Mouse (Mus musculus): ENCODE data around the gene Hilpda.

The Hilpda gene

DNA sequence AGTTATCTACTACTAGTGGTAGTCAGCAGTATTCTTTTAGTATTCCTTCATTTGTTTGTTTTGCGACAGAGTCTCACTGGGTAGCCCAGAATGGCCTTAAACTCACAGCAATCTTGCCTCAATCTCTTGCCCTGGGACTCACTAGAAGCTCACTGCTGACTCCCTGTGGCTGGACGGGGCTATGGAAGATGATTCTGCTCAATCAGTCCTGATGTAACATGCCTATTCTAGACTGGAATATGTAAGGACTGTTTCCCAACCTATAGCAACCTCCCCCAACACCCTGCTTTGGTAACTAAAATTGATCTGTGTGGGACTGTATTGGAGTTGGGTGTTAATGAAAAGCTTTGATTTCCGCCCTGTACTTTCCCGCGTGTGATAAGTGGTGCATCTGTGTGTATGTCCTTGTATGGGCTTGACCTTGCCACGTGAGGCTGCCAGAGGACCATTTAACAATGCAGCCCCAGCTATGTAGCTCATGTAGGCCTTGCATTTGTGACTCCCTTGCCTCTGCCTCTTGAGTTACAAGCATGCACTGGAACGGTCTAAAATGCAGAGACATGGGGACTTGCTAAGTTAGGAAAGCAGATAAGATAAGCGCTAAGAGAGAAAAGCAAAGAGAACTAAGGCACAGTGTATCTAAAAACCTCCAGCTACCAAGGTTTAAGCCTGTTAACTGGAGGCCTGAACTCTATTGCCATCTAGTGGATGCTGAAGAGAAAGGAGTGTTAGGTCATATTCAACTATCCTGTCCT, 6.4 kb downstream of the Hilpda start:
- peak; percentile 44 to 57 for DNase-seq (ENCODE audit: low spot score in 2 of 2)

DNA sequence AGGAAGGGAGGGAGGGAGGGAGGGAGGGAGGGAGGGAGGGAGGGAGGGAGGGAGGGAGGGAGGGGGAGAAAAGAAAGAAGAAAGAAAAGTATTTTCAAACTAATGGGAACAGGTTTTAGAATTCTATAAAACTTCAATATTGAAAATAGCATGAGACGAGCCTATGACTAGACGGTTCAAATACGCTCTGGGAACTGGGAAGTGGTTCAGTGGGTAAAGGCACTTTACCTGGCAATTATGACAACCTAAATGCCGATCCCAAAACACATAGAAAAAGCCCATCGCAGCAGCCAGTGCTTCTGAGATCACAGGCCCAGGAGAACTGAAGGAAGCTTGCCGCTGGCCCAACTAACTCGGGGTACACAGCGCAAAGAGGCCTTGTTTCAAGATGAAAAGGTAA, 7.0 kb downstream of the Hilpda start, which contains the start of gene Fam71f2:
Fam71f2 (plus strand) TSS at position 301 of the 400 bp plus-strand sequence.
- DNase-seq (ENCODE audit: low spot score in 2 of 2): no peak

DNA sequence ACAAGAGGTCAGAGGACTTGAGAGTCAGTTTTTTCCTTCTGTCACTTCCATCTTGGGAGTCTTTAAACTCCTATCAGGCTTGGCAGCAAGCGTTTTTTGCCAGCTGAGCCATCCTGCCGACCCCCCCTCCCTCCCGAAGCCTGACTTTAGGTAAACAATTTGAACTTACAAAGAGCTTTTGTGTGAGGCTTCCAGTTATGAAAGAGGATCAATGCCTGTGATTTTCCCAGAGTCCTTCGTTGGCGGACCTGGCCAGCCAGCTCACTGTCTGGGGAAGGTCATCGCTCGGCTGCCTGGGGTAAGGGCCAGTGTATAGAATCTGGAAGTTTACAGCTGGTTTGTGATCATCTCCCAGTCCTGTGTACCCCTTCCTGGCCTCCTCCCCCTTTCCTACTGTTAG, 8.4 kb downstream of the Hilpda start:
- no peak for DNase-seq (ENCODE audit: low spot score in 2 of 2)

DNA sequence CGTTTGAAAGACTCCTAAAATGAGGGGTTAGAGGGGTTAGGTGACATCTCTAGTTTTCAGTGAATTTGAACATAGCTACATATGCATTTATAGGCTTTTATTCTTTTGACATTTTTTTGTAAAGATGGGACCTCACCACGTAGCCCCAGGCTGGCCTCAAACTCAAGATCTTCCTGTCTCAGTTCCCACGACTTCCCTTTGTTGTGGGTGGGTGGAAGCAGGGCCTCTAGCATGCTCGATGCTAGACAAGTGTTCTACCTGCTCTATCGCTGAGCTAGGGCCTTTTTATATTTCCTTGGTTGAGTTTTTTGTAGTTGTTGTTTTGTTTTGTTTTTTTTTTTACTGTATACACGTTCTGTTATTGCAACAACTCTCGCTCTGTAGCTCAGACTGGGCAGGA, 14.6 kb downstream of the Hilpda start:
- DNase-seq (ENCODE audit: low spot score in 2 of 2): no peak

DNA sequence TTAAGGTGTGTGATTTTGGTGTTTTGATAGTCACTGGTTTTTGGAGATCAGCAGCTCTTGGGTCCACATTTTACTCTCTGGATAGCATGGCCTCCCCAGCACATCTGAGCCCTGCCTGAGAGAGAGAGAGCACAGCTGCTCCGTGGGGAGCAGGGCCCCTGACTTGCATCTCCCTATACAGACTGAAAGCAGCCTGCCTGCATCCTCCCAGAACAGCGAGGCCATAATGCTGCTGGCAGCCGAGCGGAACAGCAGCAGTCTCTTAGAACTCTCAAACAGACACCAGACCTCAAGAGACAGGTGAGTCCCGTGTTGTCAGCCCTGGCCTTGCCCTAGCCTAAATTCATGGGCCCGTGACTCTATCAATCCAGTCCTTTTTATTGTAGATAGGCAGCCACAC, 15.2 kb downstream of the Hilpda start:
- no peak for DNase-seq (ENCODE audit: low spot score in 2 of 2)

DNA sequence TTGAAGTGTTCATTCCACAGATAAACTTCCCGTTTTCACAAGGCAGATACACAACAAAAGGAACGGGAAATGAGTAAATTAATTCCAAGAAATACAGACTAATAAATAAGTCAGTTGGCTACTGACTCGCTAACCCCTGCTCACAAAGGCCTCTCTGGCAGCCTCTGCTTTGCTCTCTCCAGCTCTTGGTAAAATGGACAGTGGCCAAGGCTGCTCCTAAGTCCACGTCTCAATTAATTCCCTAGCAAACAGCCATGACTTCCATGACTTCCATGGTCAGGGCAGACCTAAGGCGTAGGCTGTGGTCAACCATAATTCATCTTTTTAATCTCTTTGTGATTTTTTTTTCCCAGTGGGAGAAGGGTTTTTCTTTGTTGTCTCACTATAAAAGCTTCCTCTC, 15.7 kb downstream of the Hilpda start:
- peak in 1 of 2 experiments; percentile 35 for DNase-seq (ENCODE audit: low spot score in 2 of 2)

DNA sequence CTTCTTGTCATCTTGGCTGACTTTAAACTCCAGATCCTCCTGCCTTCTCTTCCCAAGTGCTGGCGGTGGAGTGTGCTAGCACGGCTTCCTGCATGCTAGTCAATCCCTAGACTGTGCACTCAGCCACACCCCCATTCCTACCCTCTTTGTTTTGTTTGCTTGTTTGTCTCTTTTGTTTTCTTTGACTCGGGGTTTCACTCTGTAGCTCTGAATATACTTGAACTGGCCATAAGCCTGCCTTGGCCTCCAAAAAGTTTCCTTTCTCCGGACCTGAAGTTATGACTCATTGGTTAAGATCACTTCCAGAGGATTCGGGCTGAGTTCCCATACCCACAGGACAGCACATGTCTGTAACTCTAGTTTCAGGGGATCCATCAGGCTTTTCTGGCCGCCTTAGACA, 16.4 kb downstream of the Hilpda start:
- DNase-seq (ENCODE audit: low spot score in 2 of 2): peak in 1 of 2 experiments; percentile 17

DNA sequence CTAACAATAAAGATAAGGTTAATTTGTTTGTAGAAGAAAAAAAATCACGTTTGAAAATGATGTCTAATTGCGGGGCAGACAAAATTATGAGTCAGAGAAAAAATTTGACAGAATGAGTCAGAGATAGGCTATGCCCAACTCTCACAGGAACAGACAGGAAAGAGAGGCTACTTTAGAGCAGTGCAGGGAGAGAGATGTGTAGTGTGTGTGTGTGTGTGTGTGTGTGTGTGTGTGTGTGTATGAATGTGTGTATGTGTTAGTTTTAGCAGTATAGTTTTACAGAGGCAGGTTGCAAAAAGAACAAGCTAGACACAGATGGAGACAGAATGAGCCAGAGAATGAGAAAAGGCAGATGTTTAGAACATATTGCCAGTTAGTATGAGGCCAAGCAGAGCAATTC, 26.8 kb downstream of the Hilpda start:
- DNase-seq (ENCODE audit: low spot score in 2 of 2): no peak

DNA sequence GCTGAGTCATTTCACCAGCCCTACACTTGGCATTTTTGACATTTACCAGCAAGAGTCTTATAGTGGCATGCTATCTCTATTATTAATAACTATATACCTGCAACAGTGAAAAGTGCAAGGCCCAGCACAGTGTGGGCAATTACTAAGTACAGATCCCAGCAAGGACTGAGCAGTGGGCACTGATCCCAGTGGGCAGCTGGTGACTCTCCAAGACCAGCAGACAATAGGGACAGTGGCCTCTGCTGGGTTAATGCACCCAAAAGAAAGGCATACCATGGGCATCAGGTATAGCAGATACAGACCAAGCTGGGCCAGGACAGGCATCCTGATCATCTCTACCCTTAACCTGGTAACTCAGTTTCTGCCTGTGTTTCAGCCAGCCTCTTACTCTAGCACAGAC, 31.0 kb downstream of the Hilpda start:
- DNase-seq (ENCODE audit: low spot score in 2 of 2): no peak

DNA sequence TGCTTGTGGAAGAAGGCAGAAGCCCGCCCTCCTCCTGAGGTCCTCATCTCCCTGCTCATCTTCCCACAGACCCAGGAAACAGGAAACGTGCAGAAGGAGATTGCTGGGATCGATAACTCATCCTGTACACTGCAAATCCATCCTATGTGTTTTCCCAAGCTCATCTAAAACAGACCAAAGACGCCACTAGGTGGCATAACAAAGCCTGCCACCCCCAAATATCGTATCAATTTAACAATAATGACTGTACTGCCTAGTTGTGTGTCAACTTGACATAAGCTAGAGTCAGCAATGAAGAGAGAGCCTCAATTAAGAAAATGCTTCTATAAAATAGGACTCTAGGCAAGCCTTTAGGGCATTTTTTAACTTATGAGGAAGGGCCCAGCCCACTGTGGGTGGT, 31.4 kb downstream of the Hilpda start:
- DNase-seq (ENCODE audit: low spot score in 2 of 2): no peak

DNA sequence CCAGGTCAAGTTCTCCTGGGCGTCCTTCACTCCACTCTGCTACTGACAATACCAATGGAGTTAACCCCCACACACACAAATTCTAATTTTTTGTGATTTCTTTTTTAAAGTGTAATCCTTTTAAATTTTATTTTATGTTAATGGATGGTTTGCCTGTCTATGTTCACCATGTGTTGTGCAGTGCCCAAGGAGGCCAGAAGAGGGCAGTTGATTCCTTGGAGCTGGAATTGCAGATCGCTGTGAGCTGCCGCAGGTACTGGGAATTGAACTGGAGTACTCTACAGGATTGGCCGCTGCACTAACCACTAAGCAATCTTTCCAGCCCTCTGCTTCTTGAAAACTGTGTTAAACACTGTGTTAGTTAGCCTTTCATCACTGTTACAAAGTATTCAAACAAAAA, 33.2 kb downstream of the Hilpda start:
- no peak for DNase-seq (ENCODE audit: low spot score in 2 of 2)

DNA sequence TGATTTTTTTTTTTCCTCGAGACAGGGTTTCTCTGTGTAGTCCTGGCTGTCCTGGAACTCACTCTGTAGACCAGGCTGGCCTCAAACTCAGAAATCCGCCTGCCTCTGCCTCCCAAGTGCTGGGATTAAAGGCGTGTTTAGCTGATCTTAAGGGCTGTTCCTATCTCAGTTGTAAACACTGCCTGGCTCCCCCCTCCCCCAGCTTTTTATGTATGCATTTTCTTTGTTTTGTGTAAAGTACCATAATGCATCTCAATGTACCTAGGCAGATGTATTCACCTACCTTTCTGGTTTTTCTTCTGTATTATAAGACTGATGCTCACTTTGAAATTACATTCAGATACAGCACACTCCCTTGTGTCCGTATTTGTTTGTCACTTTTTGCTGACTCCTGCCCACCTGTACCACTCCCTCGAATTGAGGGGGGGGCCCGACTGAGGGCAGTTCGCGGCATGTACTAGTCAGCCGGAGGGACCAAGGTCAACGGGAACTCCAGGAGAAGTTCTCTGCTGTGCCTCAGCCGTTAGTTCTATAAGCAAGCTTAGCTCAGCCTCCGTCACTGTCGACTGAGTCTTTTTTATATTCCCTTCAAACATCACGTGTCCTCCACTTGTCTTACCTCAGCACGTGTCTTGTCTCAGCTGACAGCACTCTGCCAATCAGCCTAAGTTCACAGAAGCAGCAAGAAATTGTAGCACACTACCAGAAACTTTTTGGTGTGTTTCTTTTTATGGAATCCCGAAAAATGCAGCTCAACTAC, 36.7 kb downstream of the Hilpda start:
- DNase-seq (ENCODE audit: low spot score in 2 of 2): no peak

DNA sequence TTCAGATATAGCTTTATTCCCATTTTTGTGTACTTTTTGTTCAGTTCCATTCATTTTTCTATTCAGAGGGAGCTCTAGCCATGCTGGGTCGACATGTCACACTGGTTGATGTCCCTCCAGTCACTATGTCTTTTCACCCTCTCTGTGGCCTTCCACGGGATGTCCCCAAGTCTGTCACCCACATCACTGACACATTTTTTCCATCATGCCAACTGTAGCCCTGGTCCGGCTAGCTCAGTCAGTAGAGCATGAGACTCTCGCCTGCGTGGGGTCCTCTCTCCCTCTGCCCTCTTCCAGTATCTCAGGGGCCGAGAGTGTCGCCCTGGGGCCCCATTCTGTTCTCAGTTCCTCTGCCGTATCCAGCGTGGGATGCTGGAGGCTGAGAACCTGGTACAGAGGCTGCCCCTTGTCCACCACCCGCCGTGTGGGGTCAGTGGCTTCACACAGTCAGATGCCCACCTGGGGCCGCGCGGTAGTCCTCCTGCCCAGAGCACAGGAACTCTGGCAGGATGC, 41.5 kb downstream of the Hilpda start:
- no peak for DNase-seq (ENCODE audit: low spot score in 2 of 2)

DNA sequence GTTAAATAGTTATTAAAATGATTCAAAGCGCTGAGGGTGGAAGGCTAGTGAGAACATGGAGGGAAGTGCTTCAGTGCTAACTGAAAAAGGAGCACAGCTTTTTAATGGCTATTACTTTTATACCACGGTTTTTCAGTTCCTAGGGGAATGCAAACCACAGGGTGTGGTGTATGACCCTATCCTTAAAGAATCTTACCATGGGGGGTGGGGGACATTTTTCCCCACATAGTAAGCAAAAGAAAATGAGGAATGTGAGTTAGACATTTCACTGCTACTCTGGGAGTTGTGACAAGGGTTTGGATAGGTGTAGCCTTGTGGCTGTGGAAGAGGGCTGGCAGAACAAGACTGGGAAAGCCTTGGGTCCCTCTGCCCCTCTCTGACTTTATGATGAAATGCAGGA, 45.0 kb downstream of the Hilpda start:
- no peak for DNase-seq (ENCODE audit: low spot score in 2 of 2)

DNA sequence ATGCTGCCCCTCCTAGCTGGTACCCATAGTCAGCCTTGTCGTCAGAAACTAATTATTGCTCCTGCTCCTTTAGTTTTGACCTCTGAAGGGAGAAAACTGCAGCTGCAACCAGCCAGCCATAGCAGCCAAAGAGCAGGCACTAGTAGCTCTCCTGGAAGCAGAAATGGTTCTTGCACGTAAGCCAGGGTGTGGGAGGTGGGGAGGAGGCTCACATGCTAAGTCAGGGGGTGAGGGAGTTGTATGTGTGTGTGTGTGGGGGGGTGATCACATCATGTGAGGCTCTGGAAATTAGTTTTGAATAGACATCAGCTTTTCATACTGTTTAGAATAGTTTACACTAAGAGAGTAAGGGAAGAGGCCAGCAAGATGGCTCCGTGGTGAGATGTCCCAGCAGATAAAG, 45.7 kb downstream of the Hilpda start:
- no peak for DNase-seq (ENCODE audit: low spot score in 2 of 2)

DNA sequence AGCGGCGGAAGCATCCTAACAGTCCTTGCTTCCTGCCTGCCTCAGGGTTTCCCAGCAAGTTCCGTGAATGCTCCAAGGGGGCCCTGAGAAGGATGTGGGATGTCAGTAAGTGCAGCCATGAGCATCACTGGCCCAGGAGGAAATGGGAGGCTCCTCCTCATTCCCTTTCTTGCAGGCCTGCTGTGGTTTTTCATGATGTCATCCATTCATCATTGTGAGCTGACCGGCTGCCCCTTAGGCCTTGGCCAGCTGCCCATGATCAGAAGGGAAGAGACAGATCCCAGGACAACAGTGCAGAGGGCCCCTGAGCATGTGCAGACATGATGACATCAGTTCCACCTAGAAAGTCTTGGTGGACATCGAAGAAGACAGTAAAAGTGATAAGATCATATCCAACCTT, 46.6 kb downstream of the Hilpda start, which contains the start of gene Fam71f1:
Fam71f1 (plus strand) TSS at position 262 of the 400 bp plus-strand sequence.
- peak; percentile 3 to 36 for DNase-seq (ENCODE audit: low spot score in 2 of 2)

DNA sequence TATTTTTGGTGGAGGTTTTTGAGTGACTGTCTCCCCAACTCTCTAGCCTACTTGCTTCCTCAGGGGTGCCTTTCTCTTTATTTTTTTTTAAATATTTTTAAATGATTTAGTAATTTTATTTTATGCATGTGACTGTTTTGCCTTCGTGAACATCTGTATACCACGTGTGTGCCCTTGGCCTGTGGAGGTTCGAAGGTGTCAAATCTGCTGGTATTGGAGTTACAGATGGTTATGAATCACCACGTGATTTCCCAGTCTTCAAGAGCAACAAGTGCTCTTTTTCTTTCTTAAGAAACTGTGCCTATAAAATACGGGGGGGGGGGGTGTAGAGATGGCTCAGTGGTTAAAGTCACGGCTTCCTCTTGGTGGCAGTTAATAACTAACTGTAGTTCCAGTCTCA, 49.3 kb downstream of the Hilpda start:
- no peak for DNase-seq (ENCODE audit: low spot score in 2 of 2)

DNA sequence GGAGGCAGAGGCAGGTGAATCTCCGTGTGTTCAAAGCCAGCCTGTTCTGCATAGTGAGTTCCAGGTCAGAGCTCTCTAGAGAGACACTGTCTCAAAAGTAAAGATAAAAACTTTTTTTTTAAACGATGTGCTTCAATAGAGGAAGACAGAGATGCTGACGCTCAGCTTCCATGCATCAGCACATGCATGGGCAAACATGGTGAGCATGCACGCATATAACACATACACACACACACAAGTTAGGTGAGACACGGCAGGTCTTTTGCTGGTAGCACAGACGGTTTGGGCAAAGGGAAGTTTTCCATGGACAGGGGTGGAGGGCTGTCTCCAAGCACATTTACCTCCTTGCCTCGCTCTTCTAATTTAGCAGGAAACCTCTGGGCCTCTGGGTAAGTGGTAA, 49.9 kb downstream of the Hilpda start:
- DNase-seq (ENCODE audit: low spot score in 2 of 2): no peak

DNA sequence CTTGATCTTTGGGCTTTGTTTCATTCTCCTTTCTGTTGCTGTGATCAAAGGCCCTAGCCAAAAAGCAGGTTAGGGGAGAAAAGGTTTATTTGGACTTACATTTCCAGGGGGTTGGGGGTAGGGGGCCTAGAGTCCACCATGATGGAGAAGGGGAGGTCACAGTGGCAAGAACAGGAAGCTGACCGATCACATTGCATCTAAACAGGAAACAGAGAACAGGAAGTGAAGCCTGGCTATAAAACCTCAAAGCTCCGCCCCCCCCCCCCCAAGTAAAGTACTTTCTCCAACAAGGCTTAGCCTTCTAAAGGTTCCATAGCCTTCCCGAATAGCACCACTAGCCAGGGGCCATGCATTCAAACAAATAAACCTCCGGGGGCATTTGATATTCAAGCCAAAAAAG, 50.4 kb downstream of the Hilpda start:
- DNase-seq (ENCODE audit: low spot score in 2 of 2): no peak
